Mouse (Mus musculus) CH12.LX (cell line): ENCODE results near the gene Cldnd1. TPM values are rescaled to one million over a fixed set of nuclear protein-coding genes. Genes with fewer than 3 reads are reported as not detected.

Source experiments
- DNase-seq: peaks from one replicate; pipeline ENCODE4 v3.0.0-alpha.2; 2013; ENCODE audit errors: extremely low read depth
- H3K27ac ChIP-seq: 2 replicates; pipeline ENCODE4 v1.5.1; 2012; ENCODE audit warnings: low read depth, mild to moderate bottlenecking, control low read depth, moderate library complexity; ENCODE audit not compliant: insufficient read depth
- H3K27me3 ChIP-seq: replicated peaks from 2 replicates; pipeline ENCODE3; 2012; ENCODE audit warnings: inconsistent platforms
- H3K36me3 ChIP-seq, 2 experiments: replicated peaks in 1 of 2; 2 replicates each; pipeline versions ENCODE3 to v1.6.1; 2012; ENCODE audit warnings: inconsistent platforms in 1 of 2, low read length in 1 of 2, mild to moderate bottlenecking in 1 of 2, mixed read lengths in 1 of 2, moderate library complexity in 1 of 2; ENCODE audit not compliant: control insufficient read depth in 1 of 2, insufficient read depth in 1 of 2
- H3K4me1 ChIP-seq, 2 experiments: 2 replicates each; pipeline ENCODE4 v1.6.1; 2012; ENCODE audit warnings: inconsistent platforms in 1 of 2, moderate library complexity in 1 of 2; ENCODE audit not compliant: insufficient read depth in 2 of 2, control insufficient read depth in 1 of 2
- H3K4me2 ChIP-seq: 2 replicates; pipeline ENCODE4 v1.6.1; 2012; ENCODE audit warnings: low read depth, mild to moderate bottlenecking, control low read depth; ENCODE audit not compliant: poor library complexity, insufficient read depth, severe bottlenecking
- H3K4me3 ChIP-seq, 3 experiments: fragments of 150-350 bp in 1 of 3; sonication (generic) in 1 of 3; replicated peaks in 1 of 3; 2 replicates each; pipeline versions ENCODE3 to v1.5.1; 2011 to 2012; ENCODE audit warnings: low read depth in 2 of 3, low read length in 2 of 3, mild to moderate bottlenecking in 2 of 3, moderate library complexity in 2 of 3, control low read depth in 1 of 3, improper control_type of control experiment in 1 of 3, inconsistent platforms in 1 of 3, mixed read lengths in 1 of 3; ENCODE audit not compliant: poor library complexity in 1 of 3
- H3K79me2 ChIP-seq: replicated peaks from 2 replicates; pipeline ENCODE4 v1.6.1; 2012; ENCODE audit warnings: mild to moderate bottlenecking, moderate library complexity; ENCODE audit not compliant: control insufficient read depth, poor library complexity, insufficient read depth, severe bottlenecking; ENCODE audit errors: extremely low read depth
- H3K9ac ChIP-seq: 2 replicates; pipeline ENCODE4 v1.6.1; 2012; ENCODE audit warnings: low read depth, mild to moderate bottlenecking, control low read depth, moderate library complexity; ENCODE audit not compliant: insufficient read depth
- H3K9me3 ChIP-seq: replicated peaks from 2 replicates; pipeline ENCODE3; 2012; ENCODE audit warnings: low read length, inconsistent platforms, mixed read lengths
- BHLHE40 ChIP-seq: IDR thresholded peaks from 2 replicates; pipeline ENCODE4 v1.6.1; 2011; ENCODE audit warnings: mild to moderate bottlenecking, low read depth, low read length, improper control_type of control experiment
- CHD1 ChIP-seq: IDR thresholded peaks from 2 replicates; pipeline ENCODE4 v1.6.1; 2012; ENCODE audit warnings: low read depth, low read length, improper control_type of control experiment, inconsistent platforms
- CHD2 ChIP-seq: IDR thresholded peaks from 2 replicates; pipeline ENCODE4 v1.6.1; 2011; ENCODE audit warnings: low read length, improper control_type of control experiment
- CTCF ChIP-seq, 2 experiments: IDR thresholded peaks in 1 of 2; conservative IDR thresholded peaks in 1 of 2; 2 replicates each; pipeline ENCODE4 v1.5.1; 2011 to 2012; ENCODE audit warnings: low read depth in 2 of 2, low read length in 2 of 2, improper control_type of control experiment in 1 of 2, inconsistent platforms in 1 of 2, mild to moderate bottlenecking in 1 of 2, moderate library complexity in 1 of 2
- E2F4 ChIP-seq: IDR thresholded peaks from 2 replicates; pipeline ENCODE4 v1.6.1; 2011; ENCODE audit warnings: low read depth, low read length, improper control_type of control experiment; ENCODE audit not compliant: insufficient replicate concordance
- ELF1 ChIP-seq: IDR thresholded peaks from 2 replicates; pipeline ENCODE4 v1.6.1; 2014; ENCODE audit warnings: low read depth, mild to moderate bottlenecking, inconsistent platforms, low read length, improper control_type of control experiment
- EP300 ChIP-seq: IDR thresholded peaks from 2 replicates; pipeline ENCODE4 v1.6.1; 2011; ENCODE audit warnings: low read length, improper control_type of control experiment
- ETS1 ChIP-seq: conservative IDR thresholded peaks from 2 replicates; pipeline ENCODE4 v1.6.1; 2012; ENCODE audit warnings: low read depth, mild to moderate bottlenecking, inconsistent platforms, low read length, improper control_type of control experiment, moderate library complexity
- GABPA ChIP-seq: IDR thresholded peaks from 2 replicates; pipeline ENCODE4 v1.6.1; 2012; ENCODE audit warnings: low read depth, low read length, improper control_type of control experiment, inconsistent platforms; ENCODE audit not compliant: insufficient replicate concordance
- HCFC1 ChIP-seq: IDR thresholded peaks from 2 replicates; pipeline ENCODE4 v1.6.1; 2012; ENCODE audit warnings: low read depth, mild to moderate bottlenecking, inconsistent platforms, low read length, improper control_type of control experiment
- IRF4 ChIP-seq: IDR thresholded peaks from 2 replicates; pipeline ENCODE4 v1.6.1; 2014; ENCODE audit warnings: low read depth, mild to moderate bottlenecking, inconsistent platforms, low read length, improper control_type of control experiment
- JUN ChIP-seq: IDR thresholded peaks from 2 replicates; pipeline ENCODE4 v1.6.1; 2011; ENCODE audit warnings: low read depth, mild to moderate bottlenecking, low read length, improper control_type of control experiment, moderate library complexity; ENCODE audit not compliant: insufficient read depth
- JUND ChIP-seq: conservative IDR thresholded peaks from 2 replicates; pipeline ENCODE4 v1.6.1; 2011; ENCODE audit warnings: low read depth, low read length, improper control_type of control experiment
- KAT2A ChIP-seq: IDR thresholded peaks from 2 replicates; pipeline ENCODE4 v1.6.1; 2012; ENCODE audit warnings: low read length, improper control_type of control experiment, inconsistent platforms; ENCODE audit not compliant: insufficient replicate concordance
- MAFK ChIP-seq: IDR thresholded peaks from 2 replicates; pipeline ENCODE4 v1.6.1; 2011; ENCODE audit warnings: low read length, improper control_type of control experiment; ENCODE audit not compliant: insufficient replicate concordance
- MAX ChIP-seq: IDR thresholded peaks from 2 replicates; pipeline ENCODE4 v1.6.1; 2011; ENCODE audit warnings: low read length, improper control_type of control experiment
- MAZ ChIP-seq: IDR thresholded peaks from 2 replicates; pipeline ENCODE4 v1.6.1; 2012; ENCODE audit warnings: low read depth, mild to moderate bottlenecking, inconsistent platforms, low read length, improper control_type of control experiment, moderate library complexity
- MEF2A ChIP-seq: IDR thresholded peaks from 2 replicates; pipeline ENCODE4 v1.6.1; 2014; ENCODE audit warnings: low read depth, mild to moderate bottlenecking, inconsistent platforms, low read length, improper control_type of control experiment, borderline replicate concordance
- MXI1 ChIP-seq: IDR thresholded peaks from 2 replicates; pipeline ENCODE4 v1.6.1; 2011; ENCODE audit warnings: mild to moderate bottlenecking, low read depth, low read length, improper control_type of control experiment
- MYC ChIP-seq: IDR thresholded peaks from 2 replicates; pipeline ENCODE4 v1.6.1; 2011; ENCODE audit warnings: low read depth, mild to moderate bottlenecking, improper control_type of control experiment, low read length
- NELFE ChIP-seq: IDR thresholded peaks from 2 replicates; pipeline ENCODE4 v1.6.1; 2011; ENCODE audit warnings: low read depth, low read length, improper control_type of control experiment
- PAX5 ChIP-seq: IDR thresholded peaks from 2 replicates; pipeline ENCODE4 v1.6.1; 2012; ENCODE audit warnings: low read length, inconsistent platforms, mixed read lengths
- POLR2A ChIP-seq: IDR thresholded peaks from 2 replicates; pipeline ENCODE4 v1.6.1; 2011; ENCODE audit warnings: low read depth, mild to moderate bottlenecking, improper control_type of control experiment, low read length
- RAD21 ChIP-seq: IDR thresholded peaks from 2 replicates; pipeline ENCODE4 v1.6.1; 2011; ENCODE audit warnings: low read depth, mild to moderate bottlenecking, low read length, improper control_type of control experiment, moderate library complexity
- RCOR1 ChIP-seq: conservative IDR thresholded peaks from 2 replicates; pipeline ENCODE4 v1.6.1; 2012; ENCODE audit warnings: low read depth, mild to moderate bottlenecking, inconsistent platforms, low read length, improper control_type of control experiment
- SIN3A ChIP-seq: IDR thresholded peaks from 2 replicates; pipeline ENCODE4 v1.6.1; 2012; ENCODE audit warnings: low read length, improper control_type of control experiment, inconsistent platforms
- SMC3 ChIP-seq: IDR thresholded peaks from 2 replicates; pipeline ENCODE4 v1.6.1; 2011; ENCODE audit warnings: low read depth, low read length, improper control_type of control experiment
- TBP ChIP-seq: conservative IDR thresholded peaks from 2 replicates; pipeline ENCODE4 v1.6.1; 2011; ENCODE audit warnings: low read depth, low read length, improper control_type of control experiment
- TCF12 ChIP-seq: IDR thresholded peaks from 2 replicates; pipeline ENCODE4 v1.6.1; 2014; ENCODE audit warnings: low read depth, mild to moderate bottlenecking, inconsistent platforms, low read length, improper control_type of control experiment
- UBTF ChIP-seq: IDR thresholded peaks from 2 replicates; pipeline ENCODE4 v1.6.1; 2012; ENCODE audit warnings: low read depth, mild to moderate bottlenecking, inconsistent platforms, low read length, improper control_type of control experiment, moderate library complexity
- USF1 ChIP-seq: IDR thresholded peaks from 2 replicates; pipeline ENCODE4 v1.6.1; 2014; ENCODE audit warnings: low read depth, mild to moderate bottlenecking, inconsistent platforms, low read length, improper control_type of control experiment
- USF2 ChIP-seq: conservative IDR thresholded peaks from 2 replicates; pipeline ENCODE4 v1.6.1; 2011; ENCODE audit warnings: low read depth, low read length, improper control_type of control experiment
- ZKSCAN1 ChIP-seq: IDR thresholded peaks from 2 replicates; pipeline ENCODE4 v1.6.1; 2012; ENCODE audit warnings: low read depth, inconsistent platforms, low read length, improper control_type of control experiment, borderline replicate concordance
- ZMIZ1 ChIP-seq: IDR thresholded peaks from 2 replicates; pipeline ENCODE4 v1.6.1; 2012; ENCODE audit warnings: low read depth, mild to moderate bottlenecking, inconsistent platforms, low read length, improper control_type of control experiment
- dilution Hi-C: fragments of 300-500 bp; cut with MboI; formaldehyde crosslinking; loops from 2 replicates; pipeline ENCODE4 v1.14.3; 2020; ENCODE audit warnings: low sequenced_read_pairs; ENCODE audit not compliant: extremely low pct_unique_long_range_greater_than_20kb, extremely low pct_ligation_motif_present
- in situ Hi-C: fragments of 300-500 bp; cut with MboI; formaldehyde crosslinking; loops from 3 replicates; pipeline ENCODE4 v1.14.3; 2019; ENCODE audit warnings: low sequenced_read_pairs, low pct_ligation_motif_present, low pct_unique_long_range_greater_than_20kb, mixed read lengths
- polyA plus RNA-seq: library from polyadenylated mRNA; unstranded; fragments of >175 nt; gene quantifications from 2 replicates; pipeline ENCODE4 v1.2.1, GENCODE M21; 2012; ENCODE audit warnings: low read depth; ENCODE audit not compliant: insufficient read length
- total RNA-seq, 2 experiments: library from RNA; depleted of rRNA; stranded (reverse); fragments of 300-350 nt in 1 of 2; fragments of >200 nt in 1 of 2; gene quantifications; 2 replicates each; pipeline ENCODE4 v1.2.3; 2012 to 2014

Cldnd1 gene
- total and polyA plus RNA-seq, 3 experiments: 59.9 to 80.6 (median 78.7) TPM

- dilution Hi-C loops: no loop called here
Measured at GRCm38 (mm10) chr16:58702329-58702932, 25.3 kb upstream of the Cldnd1 start.

GRCm38 (mm10) chr16:58703382-58704124 is 24.2 kb upstream of the Cldnd1 start:
- peaks cover 20 to 70% of the 10 kb centered on the region in 2 experiments for H3K4me1 ChIP-seq
- peak overlapping the region; percentile 91 for H3K9ac ChIP-seq
- peaks cover 1% of the 10 kb centered on the region for H3K27me3 ChIP-seq
- H3K36me3 ChIP-seq: no peaks in the 10 kb centered on the region
- in situ Hi-C loops (loop anchor here (10.0 kb wide), 2 partner anchors 189 to 811 kb away; no protein-coding TSS in a partner anchor), dilution Hi-C loops (no loop called here)
- peak; percentile 87 for DNase-seq
- H3K4me2 ChIP-seq: peak overlapping the region; percentile 75
- H3K4me3 ChIP-seq: peak overlapping the region in 2 of 3 experiments; percentile 17 to 25
- H3K79me2 ChIP-seq: no peaks in the 10 kb centered on the region; the same call in none of the 2 replicates
- H3K9me3 ChIP-seq: no peaks in the 10 kb centered on the region
- H3K27ac ChIP-seq: peak overlapping the region; percentile 77
- TF ChIP-seq MXI1 (peak; percentile 64; the same call in 1 of the 2 replicates), MAX (no peak), ELF1 (no peak), IRF4 (peak; percentile 89), ZMIZ1 (peak; percentile 47; the same call in 1 of the 2 replicates), MAFK (0 out of 2 replicates have a peak, but pooled peaks have one; percentile 32), E2F4 (no peak), CTCF (conservative IDR thresholded peaks at IDR 0.05 in 1 of 2, IDR thresholded peaks at IDR 0.05 in 1 of 2; ENCODE audit: low read depth in 2 of 2, low read length in 2 of 2) (no peak), MYC (0 out of 2 replicates have a peak, but pooled peaks have one; percentile 14), MEF2A (peak; percentile 84), USF1 (no peak), PAX5 (no peak), RAD21 (no peak), RCOR1 (no peak), ETS1 (peak; percentile 89), POLR2A (peak; percentile 44), CHD2 (peak; percentile 34; the same call in 1 of the 2 replicates)

More at GRCm38 (mm10) chr16:58702329-58702932, 25.3 kb upstream of the Cldnd1 start:
- Histone ChIP-seq H3K36me3 (no peaks in the 10 kb centered on the region), H3K9me3 (no peaks in the 10 kb centered on the region), H3K27ac (peak overlapping the region; percentile 98), H3K27me3 (peaks cover 1% of the 10 kb centered on the region), H3K79me2 (no peaks in the 10 kb centered on the region; the same call in none of the 2 replicates), H3K9ac (peak overlapping the region; percentile 91), H3K4me3 (peak overlapping the region; percentile 13 to 54 (median 26)), H3K4me2 (peak overlapping the region; percentile 75), H3K4me1 (peaks cover 20 to 64% of the 10 kb centered on the region in 2 experiments)
- no peak for DNase-seq
- in situ Hi-C loops: loop anchor here (10.0 kb wide), 2 partner anchors 188 to 812 kb away; no protein-coding TSS in a partner anchor
- 0 out of 2 replicates have a peak, but pooled peaks have one; percentile 18 for TF ChIP-seq EP300
- no peak for TF ChIP-seq PAX5
- no peak; the same call in 1 of the 2 replicates for TF ChIP-seq MAX
- 0 out of 2 replicates have a peak, but pooled peaks have one; percentile 12 for TF ChIP-seq MYC
- TF ChIP-seq SIN3A: peak; percentile 10; the same call in 1 of the 2 replicates
- peak; percentile 89 for TF ChIP-seq ELF1
- TF ChIP-seq E2F4: no peak
- TF ChIP-seq MEF2A: no peak
- TF ChIP-seq JUND: no peak
- TF ChIP-seq TCF12: peak; percentile 38; the same call in 1 of the 2 replicates
- no peak for TF ChIP-seq BHLHE40
- TF ChIP-seq ETS1: no peak; the same call in 1 of the 2 replicates
- no peak for TF ChIP-seq MAZ
- no peak for TF ChIP-seq CTCF (conservative IDR thresholded peaks at IDR 0.05 in 1 of 2, IDR thresholded peaks at IDR 0.05 in 1 of 2; ENCODE audit: low read depth in 2 of 2, low read length in 2 of 2)
- no peak for TF ChIP-seq IRF4
- no peak for TF ChIP-seq CHD2
- TF ChIP-seq MXI1: peak; percentile 59; the same call in 1 of the 2 replicates
- TF ChIP-seq KAT2A: no peak
- no peak for TF ChIP-seq USF1
- TF ChIP-seq USF2: no peak
- no peak for TF ChIP-seq NELFE
- TF ChIP-seq ZMIZ1: 0 out of 2 replicates have a peak, but pooled peaks have one; percentile 2
- no peak for TF ChIP-seq GABPA
- TF ChIP-seq MAFK: no peak
- no peak for TF ChIP-seq SMC3
- TF ChIP-seq UBTF: no peak
- peak; percentile 34; the same call in 1 of the 2 replicates for TF ChIP-seq HCFC1
- peak; percentile 82 for TF ChIP-seq CHD1
- TF ChIP-seq JUN: no peak
- TF ChIP-seq POLR2A: no peak
- TF ChIP-seq TBP: 0 out of 2 replicates have a peak, but pooled peaks have one; percentile 56
- no peak for TF ChIP-seq ZKSCAN1
